Mouse (Mus musculus) embryonic facial prominence, embryonic 10.5 days (tissue): ENCODE results near the gene Hoxa6. TPM values are rescaled to one million over a fixed set of nuclear protein-coding genes. Genes with fewer than 3 reads are reported as not detected.

Experiments used
- DNase-seq: peaks from one replicate; pipeline ENCODE4 v3.0.0-alpha.2; 2017; ENCODE audit warnings: low spot score
- H3K27ac ChIP-seq: fragments of 300-500 bp; sonication (generic); replicated peaks from 2 replicates; pipeline ENCODE4 v1.5.1; 2016; ENCODE audit warnings: mild to moderate bottlenecking
- H3K27me3 ChIP-seq: fragments of 300-500 bp; sonication (generic); replicated peaks from 2 replicates; pipeline ENCODE4 v1.6.1; 2016; ENCODE audit warnings: low read depth, mild to moderate bottlenecking; ENCODE audit not compliant: poor library complexity, severe bottlenecking
- H3K36me3 ChIP-seq: fragments of 300-500 bp; sonication (generic); replicated peaks from 2 replicates; pipeline ENCODE4 v1.6.1; 2016; ENCODE audit warnings: mild to moderate bottlenecking, moderate library complexity
- H3K4me1 ChIP-seq: fragments of 300-500 bp; sonication (generic); 2 replicates; pipeline ENCODE4 v1.6.1; 2016
- H3K4me3 ChIP-seq: fragments of 300-500 bp; sonication (generic); 2 replicates; pipeline ENCODE4 v1.5.1; 2016; ENCODE audit warnings: mild to moderate bottlenecking, moderate library complexity
- H3K9me3 ChIP-seq: fragments of 300-500 bp; sonication (generic); 2 replicates; pipeline ENCODE4 v1.6.1; 2016; ENCODE audit warnings: mild to moderate bottlenecking
- WGBS: fragments of 180-500 bp; shearing (Covaris S2); methylation state at CpG from one replicate; pipeline ENCODE4 v1.1.7; 2016; 5-methylcytosine and 5-hydroxymethylcytosine counted together
- polyA plus RNA-seq: library from polyadenylated mRNA; unstranded; fragments of >200 nt; fragmentation: Nextera tagmentation; extraction: Ambion mirVana; gene quantifications from 2 replicates; pipeline ENCODE4 v1.2.1, GENCODE M21; 2016

The Hoxa6 gene
- polyA plus RNA-seq, 1 experiment from 2014 or later = not detected

GRCm38 (mm10) chr6:52180213-52180710, 28.3 kb downstream of the Hoxa6 start:
- peaks cover 100% of the 10 kb centered on the region for H3K27me3 ChIP-seq
- no peak for DNase-seq
- no peak overlapping the region for H3K27ac ChIP-seq
- 2% methylated on average over 11 of the region's 11 CpGs for WGBS
- H3K4me3 ChIP-seq = no peak overlapping the region; the same call in 1 of the 2 replicates
- no peaks in the 10 kb centered on the region for H3K9me3 ChIP-seq
- H3K36me3 ChIP-seq = no peaks in the 10 kb centered on the region
- H3K4me1 ChIP-seq = peaks cover 7% of the 10 kb centered on the region

- Histone ChIP-seq H3K27ac (0 out of 2 replicates have a peak overlapping the region, but pooled peaks have one; percentile 1), H3K9me3 (no peaks in the 10 kb centered on the region), H3K36me3 (no peaks in the 10 kb centered on the region), H3K4me1 (peaks cover 7% of the 10 kb centered on the region), H3K4me3 (peak overlapping the region; percentile 46), H3K27me3 (peaks cover 100% of the 10 kb centered on the region)
- WGBS = under 1% methylated on average over 10 of the region's 10 CpGs
- no peak for DNase-seq
Observed at GRCm38 (mm10) chr6:52179690-52180089, 28.8 kb downstream of the Hoxa6 start.

GRCm38 (mm10) chr6:52178918-52179665, 29.4 kb downstream of the Hoxa6 start:
- under 1% methylated on average over 4 of the region's 4 CpGs for WGBS
- 0 out of 2 replicates have a peak overlapping the region, but pooled peaks have one; percentile 41 for H3K27ac ChIP-seq
- no peaks in the 10 kb centered on the region for H3K36me3 ChIP-seq
- peaks cover 7% of the 10 kb centered on the region for H3K4me1 ChIP-seq
- DNase-seq = peak; percentile 49
- peak overlapping the region; percentile 46 for H3K4me3 ChIP-seq
- no peaks in the 10 kb centered on the region for H3K9me3 ChIP-seq
- peaks cover 100% of the 10 kb centered on the region for H3K27me3 ChIP-seq

- peak; percentile 53 for DNase-seq
Observed at GRCm38 (mm10) chr6:52177806-52178205, 30.7 kb downstream of the Hoxa6 start.

GRCm38 (mm10) chr6:52177061-52177735, 31.3 kb downstream of the Hoxa6 start, which contains the start of gene 5730596B20Rik:
Gene 5730596B20Rik (plus strand): TSS chr6:52177498.
- H3K27ac ChIP-seq = peak within 1 kb of the TSS; percentile 73
- DNase-seq = peak; percentile 63
- under 1% methylated on average over 36 of the region's 36 CpGs for WGBS
- peaks cover 100% of the 10 kb centered on the region for H3K27me3 ChIP-seq
- H3K9me3 ChIP-seq = no peaks in the 10 kb centered on the region
- no peaks in the 10 kb centered on the region for H3K36me3 ChIP-seq
- H3K4me1 ChIP-seq = peaks cover 15% of the 10 kb centered on the region
- H3K4me3 ChIP-seq = peak within 1 kb of the TSS; percentile 46

More at GRCm38 (mm10) chr6:52177806-52178205, 30.7 kb downstream of the Hoxa6 start:
- Histone ChIP-seq H3K4me3 (peak overlapping the region; percentile 46), H3K9me3 (no peaks in the 10 kb centered on the region), H3K36me3 (no peaks in the 10 kb centered on the region), H3K27me3 (peaks cover 100% of the 10 kb centered on the region), H3K4me1 (peaks cover 9% of the 10 kb centered on the region), H3K27ac (peak overlapping the region; percentile 73; the same call in 1 of the 2 replicates)
- 1% methylated on average over 9 of the region's 9 CpGs for WGBS

- Histone ChIP-seq H3K27ac (peak overlapping the region; percentile 73; the same call in 1 of the 2 replicates), H3K27me3 (peaks cover 100% of the 10 kb centered on the region), H3K4me3 (peak overlapping the region; percentile 46), H3K9me3 (no peaks in the 10 kb centered on the region), H3K36me3 (no peaks in the 10 kb centered on the region), H3K4me1 (peaks cover 23% of the 10 kb centered on the region)
- peak; percentile 38 for DNase-seq
- WGBS = under 1% methylated on average over 6 of the region's 6 CpGs
Observed at GRCm38 (mm10) chr6:52176391-52176790, 32.1 kb downstream of the Hoxa6 start.

GRCm38 (mm10) chr6:52175864-52176263, 32.7 kb downstream of the Hoxa6 start:
- 1% methylated on average over 24 of the region's 35 CpGs for WGBS
- H3K4me3 ChIP-seq = peak overlapping the region; percentile 46
- H3K27ac ChIP-seq = peak overlapping the region; percentile 51; the same call in 1 of the 2 replicates
- peaks cover 28% of the 10 kb centered on the region for H3K4me1 ChIP-seq
- H3K9me3 ChIP-seq = no peaks in the 10 kb centered on the region
- peaks cover 100% of the 10 kb centered on the region for H3K27me3 ChIP-seq
- peak; percentile 55 for DNase-seq
- H3K36me3 ChIP-seq = no peaks in the 10 kb centered on the region

GRCm38 (mm10) chr6:52174968-52175751, 33.4 kb downstream of the Hoxa6 start:
- peaks cover 35% of the 10 kb centered on the region for H3K4me1 ChIP-seq
- DNase-seq = peak; percentile 61
- H3K27me3 ChIP-seq = peaks cover 100% of the 10 kb centered on the region
- no peaks in the 10 kb centered on the region for H3K36me3 ChIP-seq
- H3K27ac ChIP-seq = peak overlapping the region; percentile 51; the same call in 1 of the 2 replicates
- peak overlapping the region; percentile 46 for H3K4me3 ChIP-seq
- no peaks in the 10 kb centered on the region for H3K9me3 ChIP-seq
- WGBS = under 1% methylated on average over 41 of the region's 41 CpGs

GRCm38 (mm10) chr6:52173648-52174047, 34.9 kb downstream of the Hoxa6 start:
- peak overlapping the region; percentile 78 for H3K4me3 ChIP-seq
- H3K9me3 ChIP-seq = no peaks in the 10 kb centered on the region
- H3K36me3 ChIP-seq = no peaks in the 10 kb centered on the region
- no peak overlapping the region for H3K27ac ChIP-seq
- WGBS = 2% methylated on average over 4 of the region's 4 CpGs
- DNase-seq = no peak
- peaks cover 40% of the 10 kb centered on the region for H3K4me1 ChIP-seq
- H3K27me3 ChIP-seq = peaks cover 100% of the 10 kb centered on the region

GRCm38 (mm10) chr6:52172501-52172900, 36.0 kb downstream of the Hoxa6 start:
- Histone ChIP-seq H3K27me3 (peaks cover 100% of the 10 kb centered on the region), H3K27ac (peak overlapping the region; percentile 75), H3K4me1 (peaks cover 40% of the 10 kb centered on the region), H3K4me3 (peak overlapping the region; percentile 78), H3K9me3 (no peaks in the 10 kb centered on the region), H3K36me3 (no peaks in the 10 kb centered on the region)
- DNase-seq = peak; percentile 89
- WGBS = under 1% methylated on average over 35 of the region's 35 CpGs

GRCm38 (mm10) chr6:52171938-52172337, 36.6 kb downstream of the Hoxa6 start:
- Histone ChIP-seq H3K27me3 (peaks cover 100% of the 10 kb centered on the region), H3K4me1 (peaks cover 40% of the 10 kb centered on the region), H3K36me3 (no peaks in the 10 kb centered on the region), H3K27ac (peak overlapping the region; percentile 75), H3K9me3 (no peaks in the 10 kb centered on the region), H3K4me3 (peak overlapping the region; percentile 78)
- WGBS = 2% methylated on average over 7 of the region's 7 CpGs
- DNase-seq = peak; percentile 30

GRCm38 (mm10) chr6:52171331-52171730, 37.2 kb downstream of the Hoxa6 start:
- Histone ChIP-seq H3K4me3 (peak overlapping the region; percentile 78), H3K36me3 (no peaks in the 10 kb centered on the region), H3K9me3 (no peaks in the 10 kb centered on the region), H3K4me1 (peaks cover 40% of the 10 kb centered on the region), H3K27ac (peak overlapping the region; percentile 30; the same call in 1 of the 2 replicates), H3K27me3 (peaks cover 100% of the 10 kb centered on the region)
- 2% methylated on average over 4 of the region's 4 CpGs for WGBS
- DNase-seq = peak; percentile 73
